Mouse (Mus musculus) intestine, postnatal 0 days (tissue): Measurements from ENCODE around the gene Rspo3. TPM values are rescaled to one million over a fixed set of nuclear protein-coding genes. Genes with fewer than 3 reads are reported as not detected.

Experiments used
- ATAC-seq: fragments of 200-750 bp; cut with Nextera tagmentation; 2 replicates; pipeline ENCODE4 v1.8.0; 2017; ENCODE audit warnings: mild to moderate bottlenecking, moderate TSS enrichment, moderate library complexity
- H3K27ac ChIP-seq: fragments of 300-500 bp; sonication (generic); 2 replicates; pipeline ENCODE4 v1.5.1; 2014; ENCODE audit warnings: mild to moderate bottlenecking, low read depth, low read length, moderate library complexity
- H3K27me3 ChIP-seq: fragments of 300-500 bp; sonication (generic); replicated peaks from 2 replicates; pipeline ENCODE4 v1.6.1; 2014; ENCODE audit warnings: low read length, mixed read lengths; ENCODE audit not compliant: control insufficient read depth, insufficient read depth
- H3K36me3 ChIP-seq: fragments of 300-500 bp; sonication (generic); 2 replicates; pipeline ENCODE4 v1.6.1; 2014; ENCODE audit warnings: mild to moderate bottlenecking, moderate library complexity; ENCODE audit not compliant: control insufficient read depth, insufficient read depth
- H3K4me1 ChIP-seq: fragments of 300-500 bp; sonication (generic); replicated peaks from 2 replicates; pipeline ENCODE4 v1.6.1; 2014; ENCODE audit warnings: antibody characterized with exemption, low read length, mixed read lengths; ENCODE audit not compliant: control insufficient read depth, insufficient read depth
- H3K4me2 ChIP-seq: fragments of 300-500 bp; sonication (generic); replicated peaks from 2 replicates; pipeline ENCODE4 v1.6.1; 2014; ENCODE audit warnings: low read depth, mild to moderate bottlenecking, moderate library complexity
- H3K4me3 ChIP-seq: fragments of 300-500 bp; sonication (generic); 2 replicates; pipeline ENCODE4 v1.5.1; 2014; ENCODE audit warnings: low read depth, low read length
- H3K9ac ChIP-seq: fragments of 300-500 bp; sonication (generic); 2 replicates; pipeline ENCODE4 v1.6.1; 2014; ENCODE audit warnings: mild to moderate bottlenecking, low read depth, low read length
- H3K9me3 ChIP-seq: fragments of 300-500 bp; sonication (generic); 2 replicates; pipeline ENCODE4 v1.6.1; 2016; ENCODE audit warnings: mixed run types; ENCODE audit not compliant: control insufficient read depth
- CTCF ChIP-seq: sonication (generic); IDR thresholded peaks from 2 replicates; pipeline ENCODE4 v1.5.1; 2016; ENCODE audit warnings: low read depth, mild to moderate bottlenecking, control low read depth, antibody characterized with exemption, moderate library complexity
- WGBS: fragments of 180-500 bp; shearing (Covaris S2); extraction: QIAGEN DNeasy Blood & Tissue Kit; methylation state at CpG from one replicate; pipeline ENCODE4 v1.1.7; 2014; 5-methylcytosine and 5-hydroxymethylcytosine counted together
- polyA plus RNA-seq: library from polyadenylated mRNA; unstranded; fragments of >200 nt; fragmentation: Nextera tagmentation; extraction: Ambion mirVana; gene quantifications from 2 replicates; pipeline ENCODE4 v1.2.1, GENCODE M21; 2015

Rspo3 gene
- polyA plus RNA-seq, 1 experiment from 2014 or later, result 4.7 TPM

GRCm38 (mm10) chr10:29508167-29508566 is 27.5 kb downstream of the Rspo3 start:
- Histone ChIP-seq H3K27me3 (no peaks in the 10 kb centered on the region), H3K4me1 (no peaks in the 10 kb centered on the region), H3K9me3 (no peaks in the 10 kb centered on the region), H3K36me3 (no peaks in the 10 kb centered on the region), H3K27ac (no peak overlapping the region), H3K4me2 (no peak overlapping the region), H3K9ac (no peak overlapping the region), H3K4me3 (no peak overlapping the region)
- ATAC-seq, result no peak
- 73% methylated on average over 2 of the region's 2 CpGs for WGBS
- TF ChIP-seq CTCF, result no peak

- H3K4me2 ChIP-seq, result no peak overlapping the region
- H3K4me3 ChIP-seq, result no peak overlapping the region
- no peaks in the 10 kb centered on the region for H3K4me1 ChIP-seq
- no peak for ATAC-seq
- H3K9me3 ChIP-seq, result no peaks in the 10 kb centered on the region
- H3K27me3 ChIP-seq, result no peaks in the 10 kb centered on the region
- H3K9ac ChIP-seq, result no peak overlapping the region
- 56% methylated on average over 3 of the region's 3 CpGs for WGBS
- no peaks in the 10 kb centered on the region for H3K36me3 ChIP-seq
- H3K27ac ChIP-seq, result no peak overlapping the region
- TF ChIP-seq CTCF, result no peak
These were observed 38.4 kb downstream of the Rspo3 start for GRCm38 (mm10) chr10:29497205-29497822.

GRCm38 (mm10) chr10:29493996-29494395 is 41.7 kb downstream of the Rspo3 start:
- TF ChIP-seq CTCF, result no peak
- WGBS, result 83% methylated on average over 1 of the region's 1 CpGs
- ATAC-seq, result no peak
- no peak overlapping the region for H3K4me2 ChIP-seq
- H3K4me1 ChIP-seq, result no peaks in the 10 kb centered on the region
- H3K36me3 ChIP-seq, result no peaks in the 10 kb centered on the region
- H3K9ac ChIP-seq, result no peak overlapping the region
- no peak overlapping the region for H3K27ac ChIP-seq
- H3K9me3 ChIP-seq, result no peaks in the 10 kb centered on the region
- H3K4me3 ChIP-seq, result no peak overlapping the region
- no peaks in the 10 kb centered on the region for H3K27me3 ChIP-seq

GRCm38 (mm10) chr10:29480945-29481344 is 54.7 kb downstream of the Rspo3 start:
- WGBS, result 48% methylated on average over 1 of the region's 1 CpGs
- no peak overlapping the region for H3K4me2 ChIP-seq
- no peak for TF ChIP-seq CTCF
- no peak overlapping the region for H3K27ac ChIP-seq
- H3K4me3 ChIP-seq, result no peak overlapping the region
- H3K27me3 ChIP-seq, result no peaks in the 10 kb centered on the region
- H3K9ac ChIP-seq, result no peak overlapping the region
- ATAC-seq, result no peak
- H3K36me3 ChIP-seq, result no peaks in the 10 kb centered on the region
- H3K4me1 ChIP-seq, result no peaks in the 10 kb centered on the region
- no peaks in the 10 kb centered on the region for H3K9me3 ChIP-seq

GRCm38 (mm10) chr10:29479401-29479800 is 56.3 kb downstream of the Rspo3 start:
- Histone ChIP-seq H3K4me2 (no peak overlapping the region), H3K9ac (no peak overlapping the region), H3K9me3 (no peaks in the 10 kb centered on the region), H3K4me1 (no peaks in the 10 kb centered on the region), H3K27ac (no peak overlapping the region), H3K27me3 (no peaks in the 10 kb centered on the region), H3K36me3 (no peaks in the 10 kb centered on the region), H3K4me3 (no peak overlapping the region)
- ATAC-seq, result no peak
- no peak for TF ChIP-seq CTCF
- 56% methylated on average over 3 of the region's 3 CpGs for WGBS

- no peaks in the 10 kb centered on the region for H3K27me3 ChIP-seq
- no peaks in the 10 kb centered on the region for H3K36me3 ChIP-seq
- no peak for ATAC-seq
- no peaks in the 10 kb centered on the region for H3K4me1 ChIP-seq
- no peak for TF ChIP-seq CTCF
- H3K4me3 ChIP-seq, result no peak overlapping the region
- no peak overlapping the region for H3K4me2 ChIP-seq
- H3K27ac ChIP-seq, result no peak overlapping the region
- no peak overlapping the region for H3K9ac ChIP-seq
- H3K9me3 ChIP-seq, result no peaks in the 10 kb centered on the region
- WGBS, result 60% methylated on average over 5 of the region's 5 CpGs
These were observed 65.2 kb downstream of the Rspo3 start for GRCm38 (mm10) chr10:29470454-29470853.

GRCm38 (mm10) chr10:29460100-29460499 is 75.6 kb downstream of the Rspo3 start:
- Histone ChIP-seq H3K27ac (no peak overlapping the region), H3K36me3 (no peaks in the 10 kb centered on the region), H3K27me3 (no peaks in the 10 kb centered on the region), H3K4me1 (no peaks in the 10 kb centered on the region), H3K9ac (no peak overlapping the region), H3K4me3 (no peak overlapping the region), H3K9me3 (no peaks in the 10 kb centered on the region), H3K4me2 (no peak overlapping the region)
- no peak for ATAC-seq
- no peak for TF ChIP-seq CTCF
- 63% methylated on average over 3 of the region's 3 CpGs for WGBS
